Mouse (Mus musculus) thymus, adult 2 months (tissue): ENCODE results near the gene Minar1.

Experiments
- CTCF ChIP-seq: fragments of 200-500 bp; IDR thresholded peaks from 2 replicates; pipeline ENCODE4 v1.5.1; 2012; ENCODE audit warnings: mild to moderate bottlenecking, control low read depth, low read length, moderate library complexity, borderline replicate concordance; ENCODE audit not compliant: control insufficient read depth, poor library complexity, insufficient read depth; ENCODE audit errors: extremely low read depth
- POLR2A ChIP-seq: fragments of 200-500 bp; IDR thresholded peaks from 2 replicates; pipeline ENCODE4 v1.6.1; 2012; ENCODE audit warnings: mild to moderate bottlenecking, low read length, control low read depth, moderate library complexity; ENCODE audit not compliant: control insufficient read depth, poor library complexity, insufficient read depth; ENCODE audit errors: extremely low read depth

GRCm38 (mm10) chr9:89596392-89596791 is 26.5 kb downstream of the Minar1 start:
- TF ChIP-seq CTCF (no peak), POLR2A (no peak)
